Mouse (Mus musculus) liver, postnatal 0 days (tissue): ENCODE measurements around the gene Stx8. TPM values are rescaled to one million over a fixed set of nuclear protein-coding genes. Genes with fewer than 3 reads are reported as not detected.

Experiments
- ATAC-seq: fragments of 200-750 bp; cut with Nextera tagmentation; 2 replicates; pipeline ENCODE4 v1.8.0; 2017; ENCODE audit warnings: mild to moderate bottlenecking, moderate library complexity
- DNase-seq: peaks from one replicate; pipeline ENCODE4 v3.0.0-alpha.2; 2016
- H3K27ac ChIP-seq: fragments of 300-500 bp; sonication (generic); 2 replicates; pipeline ENCODE4 v1.5.1; 2014; ENCODE audit warnings: antibody characterized with exemption, moderate library complexity, mild to moderate bottlenecking, low read depth
- H3K27me3 ChIP-seq: fragments of 300-500 bp; sonication (generic); 2 replicates; pipeline ENCODE4 v1.6.1; 2014; ENCODE audit warnings: low read length, control low read depth, mixed read lengths; ENCODE audit not compliant: insufficient read depth
- H3K36me3 ChIP-seq: fragments of 300-500 bp; sonication (generic); replicated peaks from 2 replicates; pipeline ENCODE4 v1.6.1; 2014; ENCODE audit warnings: mild to moderate bottlenecking, control low read depth, low read length, moderate library complexity, mixed read lengths; ENCODE audit not compliant: insufficient read depth
- H3K4me1 ChIP-seq: fragments of 300-500 bp; sonication (generic); 2 replicates; pipeline ENCODE4 v1.6.1; 2014; ENCODE audit warnings: antibody characterized with exemption, mild to moderate bottlenecking, control low read depth; ENCODE audit not compliant: insufficient read depth
- H3K4me2 ChIP-seq: fragments of 300-500 bp; sonication (generic); 2 replicates; pipeline ENCODE4 v1.6.1; 2014; ENCODE audit warnings: low read depth, mild to moderate bottlenecking, low read length, moderate library complexity, mixed read lengths
- H3K4me3 ChIP-seq: fragments of 300-500 bp; sonication (generic); 2 replicates; pipeline ENCODE4 v1.5.1; 2014; ENCODE audit warnings: low read depth, low read length
- H3K9ac ChIP-seq: fragments of 300-500 bp; sonication (generic); replicated peaks from 2 replicates; pipeline ENCODE4 v1.6.1; 2014; ENCODE audit warnings: mild to moderate bottlenecking, moderate library complexity
- H3K9me3 ChIP-seq: fragments of 300-500 bp; sonication (generic); 2 replicates; pipeline ENCODE4 v1.6.1; 2016; ENCODE audit warnings: mild to moderate bottlenecking, control low read depth, low read length, mixed read lengths
- CTCF ChIP-seq: sonication (generic); IDR thresholded peaks from 2 replicates; pipeline ENCODE4 v1.5.1; 2016; ENCODE audit warnings: antibody characterized with exemption, low read depth
- EP300 ChIP-seq: IDR thresholded peaks from 2 replicates; pipeline ENCODE4 v1.6.1; 2016; ENCODE audit warnings: antibody characterized with exemption, low read depth, mild to moderate bottlenecking
- WGBS: fragments of 180-500 bp; shearing (Covaris S2); extraction: QIAGEN DNeasy Blood & Tissue Kit; methylation state at CpG from one replicate; pipeline ENCODE4 v1.1.7; 2014; ENCODE audit not compliant: insufficient replicate concordance; 5-methylcytosine and 5-hydroxymethylcytosine counted together
- polyA plus RNA-seq: library from polyadenylated mRNA; unstranded; fragments of >200 nt; fragmentation: Nextera tagmentation; extraction: Ambion mirVana; gene quantifications from 2 replicates; pipeline ENCODE4 v1.2.1, GENCODE M21; 2015

Stx8 gene
- polyA plus RNA-seq, 1 experiment from 2014 or later = 27.4 TPM

GRCm38 (mm10) chr11:68227837-68228236, 261.8 kb downstream of the Stx8 start:
- ATAC-seq = no peak
- no peak for DNase-seq
- no peaks in the 10 kb centered on the region for H3K36me3 ChIP-seq
- no peak overlapping the region for H3K9ac ChIP-seq
- H3K4me3 ChIP-seq = no peak overlapping the region
- H3K27me3 ChIP-seq = no peaks in the 10 kb centered on the region
- TF ChIP-seq CTCF (no peak), EP300 (no peak)
- H3K27ac ChIP-seq = no peak overlapping the region
- H3K9me3 ChIP-seq = peaks cover 3% of the 10 kb centered on the region; the same call in 1 of the 2 replicates
- no peak overlapping the region for H3K4me2 ChIP-seq
- H3K4me1 ChIP-seq = no peaks in the 10 kb centered on the region
- 85% methylated on average over 6 of the region's 6 CpGs for WGBS

- Histone ChIP-seq H3K4me2 (no peak overlapping the region), H3K9me3 (peaks cover 3% of the 10 kb centered on the region; the same call in 1 of the 2 replicates), H3K27ac (no peak overlapping the region), H3K9ac (no peak overlapping the region), H3K4me1 (no peaks in the 10 kb centered on the region), H3K27me3 (no peaks in the 10 kb centered on the region), H3K4me3 (no peak overlapping the region), H3K36me3 (no peaks in the 10 kb centered on the region)
- 76% methylated on average over 18 of the region's 18 CpGs for WGBS
- no peak for DNase-seq
- TF ChIP-seq CTCF = no peak
- ATAC-seq = no peak
Observed at GRCm38 (mm10) chr11:68228941-68229665, 263.1 kb downstream of the Stx8 start.

- TF ChIP-seq CTCF (no peak; the same call in 1 of the 2 replicates), EP300 (no peak)
Observed at GRCm38 (mm10) chr11:68231558-68231957, 265.6 kb downstream of the Stx8 start.

GRCm38 (mm10) chr11:68233469-68233965, 267.5 kb downstream of the Stx8 start:
- ATAC-seq (no peak), DNase-seq (no peak)
- no peak overlapping the region for H3K4me3 ChIP-seq
- peaks cover 3% of the 10 kb centered on the region; the same call in 1 of the 2 replicates for H3K9me3 ChIP-seq
- H3K36me3 ChIP-seq = no peaks in the 10 kb centered on the region
- 76% methylated on average over 9 of the region's 9 CpGs for WGBS
- H3K27ac ChIP-seq = no peak overlapping the region
- no peaks in the 10 kb centered on the region for H3K27me3 ChIP-seq
- H3K9ac ChIP-seq = no peak overlapping the region
- H3K4me1 ChIP-seq = no peaks in the 10 kb centered on the region
- TF ChIP-seq CTCF (no peak), EP300 (no peak)
- no peak overlapping the region for H3K4me2 ChIP-seq

More at GRCm38 (mm10) chr11:68231558-68231957, 265.6 kb downstream of the Stx8 start:
- ATAC-seq = no peak
- no peaks in the 10 kb centered on the region for H3K27me3 ChIP-seq
- WGBS = 84% methylated on average over 5 of the region's 5 CpGs
- H3K27ac ChIP-seq = no peak overlapping the region
- no peak overlapping the region for H3K4me3 ChIP-seq
- no peak overlapping the region for H3K9ac ChIP-seq
- no peak for DNase-seq
- no peaks in the 10 kb centered on the region for H3K36me3 ChIP-seq
- H3K4me1 ChIP-seq = no peaks in the 10 kb centered on the region
- peaks cover 3% of the 10 kb centered on the region; the same call in 1 of the 2 replicates for H3K9me3 ChIP-seq
- H3K4me2 ChIP-seq = no peak overlapping the region

- ATAC-seq (no peak), DNase-seq (no peak)
- no peak overlapping the region for H3K27ac ChIP-seq
- no peak overlapping the region for H3K4me2 ChIP-seq
- no peaks in the 10 kb centered on the region for H3K4me1 ChIP-seq
- no peak for TF ChIP-seq CTCF
- TF ChIP-seq EP300 = no peak
- no peaks in the 10 kb centered on the region for H3K9me3 ChIP-seq
- H3K27me3 ChIP-seq = no peaks in the 10 kb centered on the region
- H3K36me3 ChIP-seq = no peaks in the 10 kb centered on the region
- no peak overlapping the region for H3K9ac ChIP-seq
- 50% methylated on average over 5 of the region's 5 CpGs for whole genome bisulfite sequencing
- no peak overlapping the region for H3K4me3 ChIP-seq
Observed at GRCm38 (mm10) chr11:68239756-68240155, 273.8 kb downstream of the Stx8 start.

- no peak for ATAC-seq
- 80% methylated on average over 16 of the region's 16 CpGs for WGBS
- Histone ChIP-seq H3K9me3 (no peaks in the 10 kb centered on the region), H3K4me2 (no peak overlapping the region), H3K4me3 (no peak overlapping the region), H3K9ac (no peak overlapping the region), H3K4me1 (no peaks in the 10 kb centered on the region), H3K27me3 (no peaks in the 10 kb centered on the region), H3K36me3 (no peaks in the 10 kb centered on the region), H3K27ac (no peak overlapping the region)
- no peak for DNase-seq
- TF ChIP-seq CTCF = no peak
- no peak for TF ChIP-seq EP300
Observed at GRCm38 (mm10) chr11:68244254-68244991, 278.4 kb downstream of the Stx8 start.
